Mouse (Mus musculus) heart, embryonic 14.5 days (tissue): ENCODE measurements around the gene Hoxa13. TPM values are rescaled to one million over a fixed set of nuclear protein-coding genes. Genes with fewer than 3 reads are reported as not detected.

ENCODE experiments used
- ATAC-seq: fragments of 200-750 bp; cut with Nextera tagmentation; 2 replicates; pipeline ENCODE4 v1.8.0; 2017; ENCODE audit warnings: low read depth, moderate TSS enrichment; ENCODE audit not compliant: insufficient number of reproducible peaks, insufficient read depth, low FRiP score
- H3K27ac ChIP-seq, 2 experiments: fragments of 200-500 bp in 1 of 2; fragments of 300-500 bp in 1 of 2; sonication (generic) in 1 of 2; replicated peaks in 1 of 2; 2 replicates each; pipeline ENCODE4 v1.5.1; 2012 to 2014; ENCODE audit warnings: low read depth in 2 of 2, low read length in 2 of 2, control low read depth in 1 of 2, mild to moderate bottlenecking in 1 of 2, mixed read lengths in 1 of 2; ENCODE audit not compliant: control insufficient read depth in 1 of 2, insufficient read depth in 1 of 2
- H3K27me3 ChIP-seq: fragments of 300-500 bp; sonication (generic); 2 replicates; pipeline ENCODE4 v1.6.1; 2014; ENCODE audit warnings: mild to moderate bottlenecking, low read length, control low read depth; ENCODE audit not compliant: control insufficient read depth, insufficient read depth
- H3K36me3 ChIP-seq: fragments of 300-500 bp; sonication (generic); 2 replicates; pipeline ENCODE4 v1.6.1; 2014; ENCODE audit warnings: mild to moderate bottlenecking, control low read depth, low read length, mixed read lengths; ENCODE audit not compliant: control insufficient read depth, insufficient read depth
- H3K4me1 ChIP-seq, 2 experiments: fragments of 200-500 bp in 1 of 2; fragments of 300-500 bp in 1 of 2; sonication (generic) in 1 of 2; 2 replicates each; pipeline ENCODE4 v1.6.1; 2012 to 2014; ENCODE audit warnings: low read length in 2 of 2, control low read depth in 1 of 2, mixed read lengths in 1 of 2; ENCODE audit not compliant: control insufficient read depth in 2 of 2, insufficient read depth in 2 of 2
- H3K4me2 ChIP-seq: fragments of 300-500 bp; sonication (generic); 2 replicates; pipeline ENCODE4 v1.6.1; 2014; ENCODE audit warnings: mild to moderate bottlenecking, low read length
- H3K4me3 ChIP-seq, 2 experiments: fragments of 200-500 bp in 1 of 2; fragments of 300-500 bp in 1 of 2; sonication (generic) in 1 of 2; 2 replicates each; pipeline ENCODE4 v1.5.1; 2012 to 2014; ENCODE audit warnings: low read length in 2 of 2, mild to moderate bottlenecking in 2 of 2, control low read depth in 1 of 2, low read depth in 1 of 2, moderate library complexity in 1 of 2; ENCODE audit not compliant: control insufficient read depth in 1 of 2, insufficient read depth in 1 of 2
- H3K9ac ChIP-seq: fragments of 300-500 bp; sonication (generic); 2 replicates; pipeline ENCODE4 v1.6.1; 2014; ENCODE audit warnings: mild to moderate bottlenecking, low read length
- H3K9me3 ChIP-seq: fragments of 300-500 bp; sonication (generic); 2 replicates; pipeline ENCODE4 v1.6.1; 2016; ENCODE audit warnings: low read length, control low read depth; ENCODE audit not compliant: control insufficient read depth
- WGBS: fragments of 180-500 bp; shearing (Covaris S2); extraction: QIAGEN DNeasy Blood & Tissue Kit; methylation state at CpG from one replicate; pipeline ENCODE4 v1.1.7; 2014; 5-methylcytosine and 5-hydroxymethylcytosine counted together
- polyA plus RNA-seq: library from polyadenylated mRNA; unstranded; fragments of >200 nt; fragmentation: Nextera tagmentation; extraction: Ambion mirVana; gene quantifications from 2 replicates; pipeline ENCODE4 v1.2.1, GENCODE M21; 2014

The Hoxa13 gene
- not detected in 2 replicates for polyA plus RNA-seq

- Histone ChIP-seq H3K4me1 (peaks cover 0 to 12% of the 10 kb centered on the region in 2 experiments; a peak in 2 of 4 replicates), H3K36me3 (no peaks in the 10 kb centered on the region), H3K4me3 (peak within 1 kb of the TSS; percentile 42 to 46), H3K4me2 (peak within 1 kb of the TSS; percentile 72), H3K27ac (no peak within 1 kb of the TSS), H3K27me3 (peaks cover 90% of the 10 kb centered on the region), H3K9me3 (no peaks in the 10 kb centered on the region), H3K9ac (no peak within 1 kb of the TSS; the same call in 1 of the 2 replicates)
- 1% methylated on average over 40 of the region's 72 CpGs for WGBS
- ATAC-seq: no peak
Observed at GRCm38 (mm10) chr6:52260654-52261575, at the start of gene Hoxa13. Hoxa13 (minus strand) TSS chr6:52260880.

GRCm38 (mm10) chr6:52310366-52310765 lies 49.7 kb upstream of the Hoxa13 start:
- no peak overlapping the region for H3K4me2 ChIP-seq
- no peak overlapping the region for H3K9ac ChIP-seq
- WGBS: 1% methylated on average over 24 of the region's 24 CpGs
- peaks cover 93% of the 10 kb centered on the region for H3K27me3 ChIP-seq
- H3K4me1 ChIP-seq: peaks cover 7 to 8% of the 10 kb centered on the region in 2 experiments; a peak in 3 of 4 replicates
- H3K4me3 ChIP-seq: no peak overlapping the region
- no peak overlapping the region for H3K27ac ChIP-seq
- no peaks in the 10 kb centered on the region for H3K36me3 ChIP-seq
- no peak for ATAC-seq
- H3K9me3 ChIP-seq: no peaks in the 10 kb centered on the region

- WGBS: 35% methylated on average over 10 of the region's 10 CpGs
- no peaks in the 10 kb centered on the region for H3K9me3 ChIP-seq
- H3K27ac ChIP-seq: no peak overlapping the region
- peaks cover 7 to 8% of the 10 kb centered on the region in 2 experiments; a peak in 3 of 4 replicates for H3K4me1 ChIP-seq
- H3K4me3 ChIP-seq: no peak overlapping the region
- H3K4me2 ChIP-seq: no peak overlapping the region
- ATAC-seq: no peak
- peaks cover 90% of the 10 kb centered on the region for H3K27me3 ChIP-seq
- no peaks in the 10 kb centered on the region for H3K36me3 ChIP-seq
- H3K9ac ChIP-seq: no peak overlapping the region
Observed at GRCm38 (mm10) chr6:52309766-52310165, 49.1 kb upstream of the Hoxa13 start.

- H3K9ac ChIP-seq: peak overlapping the region; percentile 55
- peak overlapping the region; percentile 76 for H3K4me2 ChIP-seq
- H3K4me3 ChIP-seq: peak overlapping the region; percentile 44 to 47
- peaks cover 0 to 8% of the 10 kb centered on the region in 2 experiments; a peak in 2 of 4 replicates for H3K4me1 ChIP-seq
- no peaks in the 10 kb centered on the region for H3K36me3 ChIP-seq
- no peaks in the 10 kb centered on the region for H3K9me3 ChIP-seq
- peaks cover 56% of the 10 kb centered on the region for H3K27me3 ChIP-seq
- ATAC-seq: peak; percentile 35; the same call in 1 of the 2 replicates
- no peak overlapping the region for H3K27ac ChIP-seq
- under 1% methylated on average over 30 of the region's 30 CpGs for WGBS
Observed at GRCm38 (mm10) chr6:52305877-52306389, 45.3 kb upstream of the Hoxa13 start.

- Histone ChIP-seq H3K9ac (no peak overlapping the region), H3K36me3 (no peaks in the 10 kb centered on the region), H3K27me3 (peaks cover 48% of the 10 kb centered on the region), H3K4me2 (no peak overlapping the region), H3K4me3 (no peak overlapping the region), H3K27ac (no peak overlapping the region), H3K4me1 (peaks cover 0 to 5% of the 10 kb centered on the region in 2 experiments; a peak in 2 of 4 replicates), H3K9me3 (no peaks in the 10 kb centered on the region)
- no peak for ATAC-seq
- WGBS: 59% methylated on average over 3 of the region's 3 CpGs
Observed at GRCm38 (mm10) chr6:52303426-52303825, 42.7 kb upstream of the Hoxa13 start.

- ATAC-seq: no peak
- peaks cover 30% of the 10 kb centered on the region for H3K27me3 ChIP-seq
- H3K4me3 ChIP-seq: no peak overlapping the region
- H3K9ac ChIP-seq: no peak overlapping the region
- peaks cover 0 to 2% of the 10 kb centered on the region in 2 experiments; a peak in 2 of 4 replicates for H3K4me1 ChIP-seq
- no peak overlapping the region for H3K4me2 ChIP-seq
- H3K27ac ChIP-seq: no peak overlapping the region
- H3K9me3 ChIP-seq: no peaks in the 10 kb centered on the region
- WGBS: 64% methylated on average over 4 of the region's 4 CpGs
- H3K36me3 ChIP-seq: no peaks in the 10 kb centered on the region
Observed at GRCm38 (mm10) chr6:52300806-52301205, 40.1 kb upstream of the Hoxa13 start.

- H3K9me3 ChIP-seq: no peaks in the 10 kb centered on the region
- H3K9ac ChIP-seq: no peak overlapping the region
- no peak overlapping the region for H3K27ac ChIP-seq
- no peak for ATAC-seq
- no peak overlapping the region for H3K4me2 ChIP-seq
- H3K27me3 ChIP-seq: peaks cover 28% of the 10 kb centered on the region
- no peaks in the 10 kb centered on the region for H3K4me1 ChIP-seq
- no peaks in the 10 kb centered on the region for H3K36me3 ChIP-seq
- no peak overlapping the region for H3K4me3 ChIP-seq
- 84% methylated on average over 4 of the region's 4 CpGs for WGBS
Observed at GRCm38 (mm10) chr6:52298511-52298910, 37.8 kb upstream of the Hoxa13 start.
